Mouse (Mus musculus) hindbrain, embryonic 15.5 days (tissue): ENCODE measurements around the gene Vwa8. TPM values are rescaled to one million over a fixed set of nuclear protein-coding genes. Genes with fewer than 3 reads are reported as not detected.

Experiments
- ATAC-seq: fragments of 200-750 bp; cut with Nextera tagmentation; 2 replicates; pipeline ENCODE4 v1.8.0; 2017; ENCODE audit warnings: low read depth, moderate number of reproducible peaks, moderate TSS enrichment; ENCODE audit not compliant: low FRiP score
- H3K27ac ChIP-seq: fragments of 300-500 bp; sonication (generic); replicated peaks from 2 replicates; pipeline ENCODE4 v1.5.1; 2015; ENCODE audit warnings: mild to moderate bottlenecking, inconsistent platforms
- H3K27me3 ChIP-seq: fragments of 300-500 bp; sonication (generic); 2 replicates; pipeline ENCODE4 v1.6.1; 2015; ENCODE audit warnings: control low read depth, inconsistent platforms
- H3K36me3 ChIP-seq: fragments of 300-500 bp; sonication (generic); 2 replicates; pipeline ENCODE4 v1.6.1; 2015; ENCODE audit warnings: control low read depth, inconsistent platforms
- H3K4me1 ChIP-seq: fragments of 300-500 bp; sonication (generic); replicated peaks from 2 replicates; pipeline ENCODE4 v1.6.1; 2015; ENCODE audit warnings: control low read depth, inconsistent platforms
- H3K4me2 ChIP-seq: fragments of 300-500 bp; sonication (generic); 2 replicates; pipeline ENCODE4 v1.6.1; 2015; ENCODE audit warnings: moderate library complexity, mild to moderate bottlenecking, inconsistent platforms
- H3K4me3 ChIP-seq: fragments of 300-500 bp; sonication (generic); 2 replicates; pipeline ENCODE4 v1.5.1; 2015; ENCODE audit warnings: mild to moderate bottlenecking, inconsistent platforms
- H3K9ac ChIP-seq: fragments of 300-500 bp; sonication (generic); 2 replicates; pipeline ENCODE4 v1.6.1; 2015; ENCODE audit warnings: inconsistent platforms
- H3K9me3 ChIP-seq: fragments of 300-500 bp; sonication (generic); 2 replicates; pipeline ENCODE4 v1.6.1; 2016; ENCODE audit warnings: control low read depth, inconsistent platforms
- WGBS: fragments of 180-500 bp; shearing (Covaris S2); methylation state at CpG from one replicate; pipeline ENCODE4 v1.1.7; 2015; 5-methylcytosine and 5-hydroxymethylcytosine counted together
- polyA plus RNA-seq: library from polyadenylated mRNA; unstranded; fragments of >200 nt; fragmentation: Nextera tagmentation; extraction: Ambion mirVana; gene quantifications from 2 replicates; pipeline ENCODE4 v1.2.1, GENCODE M21; 2015

Vwa8 gene
- polyA plus RNA-seq, 1 experiment from 2014 or later: 7.1 TPM

- no peak overlapping the region for H3K4me3 ChIP-seq
These were observed 394.4 kb downstream of the Vwa8 start for GRCm38 (mm10) chr14:79243038-79243883.

GRCm38 (mm10) chr14:79244571-79244970 is 395.7 kb downstream of the Vwa8 start:
- Histone ChIP-seq H3K27me3 (no peaks in the 10 kb centered on the region), H3K4me2 (no peak overlapping the region), H3K4me3 (no peak overlapping the region), H3K9me3 (no peaks in the 10 kb centered on the region), H3K9ac (no peak overlapping the region), H3K4me1 (peaks cover 10% of the 10 kb centered on the region), H3K27ac (peak overlapping the region; percentile 27), H3K36me3 (no peaks in the 10 kb centered on the region)
- peak; percentile 72 for ATAC-seq
- 47% methylated on average over 3 of the region's 3 CpGs for WGBS

More at GRCm38 (mm10) chr14:79243038-79243883, 394.4 kb downstream of the Vwa8 start:
- no peak overlapping the region for H3K9ac ChIP-seq
- 81% methylated on average over 12 of the region's 12 CpGs for WGBS
- H3K9me3 ChIP-seq: no peaks in the 10 kb centered on the region
- H3K27ac ChIP-seq: no peak overlapping the region
- no peaks in the 10 kb centered on the region for H3K36me3 ChIP-seq
- H3K4me1 ChIP-seq: peaks cover 10% of the 10 kb centered on the region
- no peaks in the 10 kb centered on the region for H3K27me3 ChIP-seq
- no peak for ATAC-seq
- no peak overlapping the region for H3K4me2 ChIP-seq

- no peaks in the 10 kb centered on the region for H3K36me3 ChIP-seq
- H3K27ac ChIP-seq: no peak overlapping the region
- H3K4me1 ChIP-seq: no peaks in the 10 kb centered on the region
- H3K27me3 ChIP-seq: no peaks in the 10 kb centered on the region
- no peaks in the 10 kb centered on the region for H3K9me3 ChIP-seq
- 82% methylated on average over 5 of the region's 5 CpGs for WGBS
- H3K4me3 ChIP-seq: no peak overlapping the region
- no peak overlapping the region for H3K4me2 ChIP-seq
- ATAC-seq: no peak
- H3K9ac ChIP-seq: no peak overlapping the region
These were observed 403.0 kb downstream of the Vwa8 start for GRCm38 (mm10) chr14:79251727-79252285.

Other genes with a start within 250 kb of the Vwa8 start
- 3.5 and 5.0 TPM in 2 replicates for gene Dgkh, start 116.3 kb upstream of the Vwa8 start, polyA plus RNA-seq